Mouse (Mus musculus) heart, embryonic 14.5 days (tissue): ENCODE measurements around the gene Fkbpl. TPM values are rescaled to one million over a fixed set of nuclear protein-coding genes. Genes with fewer than 3 reads are reported as not detected.
A peak's percentile ranks its signal among the peaks of the same experiment; 100 is the strongest.

Experiments used
- ATAC-seq: fragments of 200-750 bp; cut with Nextera tagmentation; 2 replicates; pipeline ENCODE4 v1.8.0; 2017; ENCODE audit warnings: low read depth, moderate TSS enrichment; ENCODE audit not compliant: insufficient number of reproducible peaks, insufficient read depth, low FRiP score
- H3K27ac ChIP-seq, 2 experiments: fragments of 200-500 bp in 1 of 2; fragments of 300-500 bp in 1 of 2; sonication (generic) in 1 of 2; replicated peaks in 1 of 2; 2 replicates each; pipeline ENCODE4 v1.5.1; 2012 to 2014; ENCODE audit warnings: low read depth in 2 of 2, low read length in 2 of 2, control low read depth in 1 of 2, mild to moderate bottlenecking in 1 of 2, mixed read lengths in 1 of 2; ENCODE audit not compliant: control insufficient read depth in 1 of 2, insufficient read depth in 1 of 2
- H3K27me3 ChIP-seq: fragments of 300-500 bp; sonication (generic); 2 replicates; pipeline ENCODE4 v1.6.1; 2014; ENCODE audit warnings: mild to moderate bottlenecking, low read length, control low read depth; ENCODE audit not compliant: control insufficient read depth, insufficient read depth
- H3K36me3 ChIP-seq: fragments of 300-500 bp; sonication (generic); 2 replicates; pipeline ENCODE4 v1.6.1; 2014; ENCODE audit warnings: mild to moderate bottlenecking, control low read depth, low read length, mixed read lengths; ENCODE audit not compliant: control insufficient read depth, insufficient read depth
- H3K4me1 ChIP-seq, 2 experiments: fragments of 200-500 bp in 1 of 2; fragments of 300-500 bp in 1 of 2; sonication (generic) in 1 of 2; 2 replicates each; pipeline ENCODE4 v1.6.1; 2012 to 2014; ENCODE audit warnings: low read length in 2 of 2, control low read depth in 1 of 2, mixed read lengths in 1 of 2; ENCODE audit not compliant: control insufficient read depth in 2 of 2, insufficient read depth in 2 of 2
- H3K4me2 ChIP-seq: fragments of 300-500 bp; sonication (generic); 2 replicates; pipeline ENCODE4 v1.6.1; 2014; ENCODE audit warnings: mild to moderate bottlenecking, low read length
- H3K4me3 ChIP-seq, 2 experiments: fragments of 200-500 bp in 1 of 2; fragments of 300-500 bp in 1 of 2; sonication (generic) in 1 of 2; 2 replicates each; pipeline ENCODE4 v1.5.1; 2012 to 2014; ENCODE audit warnings: low read length in 2 of 2, mild to moderate bottlenecking in 2 of 2, control low read depth in 1 of 2, low read depth in 1 of 2, moderate library complexity in 1 of 2; ENCODE audit not compliant: control insufficient read depth in 1 of 2, insufficient read depth in 1 of 2
- H3K9ac ChIP-seq: fragments of 300-500 bp; sonication (generic); 2 replicates; pipeline ENCODE4 v1.6.1; 2014; ENCODE audit warnings: mild to moderate bottlenecking, low read length
- H3K9me3 ChIP-seq: fragments of 300-500 bp; sonication (generic); 2 replicates; pipeline ENCODE4 v1.6.1; 2016; ENCODE audit warnings: low read length, control low read depth; ENCODE audit not compliant: control insufficient read depth
- WGBS: fragments of 180-500 bp; shearing (Covaris S2); extraction: QIAGEN DNeasy Blood & Tissue Kit; methylation state at CpG from one replicate; pipeline ENCODE4 v1.1.7; 2014; 5-methylcytosine and 5-hydroxymethylcytosine counted together
- polyA plus RNA-seq: library from polyadenylated mRNA; unstranded; fragments of >200 nt; fragmentation: Nextera tagmentation; extraction: Ambion mirVana; gene quantifications from 2 replicates; pipeline ENCODE4 v1.2.1, GENCODE M21; 2014

The Fkbpl gene
- polyA plus RNA-seq, 1 experiment from 2014 or later: 8.9 TPM

- WGBS: 17% methylated on average over 24 of the region's 24 CpGs
- H3K4me2 ChIP-seq: peak overlapping the region; percentile 94
- no peaks in the 10 kb centered on the region for H3K27me3 ChIP-seq
- peak overlapping the region; percentile 84 to 87 for H3K27ac ChIP-seq
- H3K9me3 ChIP-seq: no peaks in the 10 kb centered on the region
- ATAC-seq: no peak
- peaks cover 15 to 44% of the 10 kb centered on the region in 2 experiments for H3K4me1 ChIP-seq
- peak overlapping the region; percentile 82 to 90 for H3K4me3 ChIP-seq
- peak overlapping the region; percentile 95 for H3K9ac ChIP-seq
- H3K36me3 ChIP-seq: peaks cover 23% of the 10 kb centered on the region
Observed at GRCm38 (mm10) chr17:34604511-34605237, 39.9 kb upstream of the Fkbpl start.

DNA sequence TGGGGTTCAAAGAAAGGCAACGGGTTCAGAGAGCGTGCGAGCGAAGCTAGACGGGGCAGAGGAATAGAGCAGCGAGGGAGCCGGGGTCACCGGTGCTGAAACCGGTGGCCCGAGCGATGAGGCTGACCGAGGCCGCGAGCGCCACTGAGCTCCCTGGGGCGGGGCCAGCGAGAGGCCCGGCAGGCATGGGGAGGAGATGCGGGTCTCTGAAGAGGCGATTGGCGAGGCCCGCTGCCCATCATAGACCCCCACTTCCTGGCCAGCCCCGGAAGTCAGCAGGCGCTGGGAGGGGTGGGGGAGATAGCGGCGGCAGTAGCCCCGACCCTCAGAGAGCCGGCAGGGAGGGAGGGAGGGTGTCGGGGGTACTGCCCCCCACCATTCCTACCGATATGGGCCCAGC lies 39.0 kb upstream of the Fkbpl start:
- no peaks in the 10 kb centered on the region for H3K27me3 ChIP-seq
- H3K9ac ChIP-seq: peak overlapping the region; percentile 95
- peak overlapping the region; percentile 94 for H3K4me2 ChIP-seq
- peaks cover 21% of the 10 kb centered on the region for H3K36me3 ChIP-seq
- peak; percentile 41 for ATAC-seq
- 0% methylated on average over 24 of the region's 30 CpGs for WGBS
- H3K4me1 ChIP-seq: peaks cover 15 to 45% of the 10 kb centered on the region in 2 experiments
- H3K9me3 ChIP-seq: no peaks in the 10 kb centered on the region
- peak overlapping the region; percentile 82 to 90 for H3K4me3 ChIP-seq
- H3K27ac ChIP-seq: peak overlapping the region; percentile 84 to 87

- Histone ChIP-seq H3K4me1 (peaks cover 15 to 45% of the 10 kb centered on the region in 2 experiments), H3K9me3 (no peaks in the 10 kb centered on the region), H3K27ac (peak overlapping the region; percentile 49 to 87), H3K27me3 (no peaks in the 10 kb centered on the region), H3K4me3 (peak overlapping the region; percentile 82 to 90), H3K36me3 (peaks cover 21% of the 10 kb centered on the region), H3K4me2 (peak overlapping the region; percentile 94), H3K9ac (peak overlapping the region; percentile 95)
- no peak for ATAC-seq
- WGBS: 16% methylated on average over 32 of the region's 32 CpGs
Observed at GRCm38 (mm10) chr17:34606186-34607039, 38.2 kb upstream of the Fkbpl start.

DNA sequence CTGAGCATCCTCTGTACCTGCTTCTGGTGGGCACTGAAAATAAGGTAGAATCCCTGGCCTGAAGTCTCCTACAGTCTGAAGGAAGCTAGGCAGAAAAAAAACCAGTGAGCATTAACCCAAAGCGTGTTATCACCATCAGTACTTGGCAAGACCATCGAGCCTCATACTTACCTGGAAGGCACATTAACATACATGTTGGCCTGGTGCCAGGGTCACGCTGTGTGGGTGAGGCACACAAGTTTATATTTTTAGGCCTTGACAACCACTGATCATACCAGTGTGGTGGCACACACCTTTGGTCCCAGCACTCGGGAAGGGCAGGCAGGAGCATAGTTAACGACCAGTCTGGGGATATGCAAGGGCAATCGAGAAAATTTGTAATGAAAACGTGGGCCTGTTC lies 36.6 kb upstream of the Fkbpl start:
- H3K4me1 ChIP-seq: peaks cover 15 to 39% of the 10 kb centered on the region in 2 experiments
- H3K27ac ChIP-seq: no peak overlapping the region
- WGBS: 77% methylated on average over 7 of the region's 7 CpGs
- H3K9ac ChIP-seq: no peak overlapping the region
- peaks cover 31% of the 10 kb centered on the region for H3K36me3 ChIP-seq
- no peak overlapping the region for H3K4me3 ChIP-seq
- no peaks in the 10 kb centered on the region for H3K27me3 ChIP-seq
- no peak overlapping the region for H3K4me2 ChIP-seq
- no peaks in the 10 kb centered on the region for H3K9me3 ChIP-seq
- no peak for ATAC-seq

- ATAC-seq: no peak
- H3K4me2 ChIP-seq: no peak overlapping the region
- no peak overlapping the region for H3K4me3 ChIP-seq
- no peaks in the 10 kb centered on the region for H3K9me3 ChIP-seq
- no peak overlapping the region for H3K27ac ChIP-seq
- 93% methylated on average over 8 of the region's 8 CpGs for WGBS
- H3K27me3 ChIP-seq: no peaks in the 10 kb centered on the region
- H3K9ac ChIP-seq: no peak overlapping the region
- peaks cover 7 to 29% of the 10 kb centered on the region in 2 experiments for H3K4me1 ChIP-seq
- H3K36me3 ChIP-seq: peaks cover 49% of the 10 kb centered on the region
Observed at GRCm38 (mm10) chr17:34611050-34611449, 33.5 kb upstream of the Fkbpl start.

- WGBS: 88% methylated on average over 11 of the region's 11 CpGs
- ATAC-seq: no peak
Observed at GRCm38 (mm10) chr17:34613054-34613645, 31.4 kb upstream of the Fkbpl start.

GRCm38 (mm10) chr17:34613830-34614229 lies 30.7 kb upstream of the Fkbpl start:
- no peak overlapping the region for H3K27ac ChIP-seq
- no peak overlapping the region for H3K4me2 ChIP-seq
- H3K9ac ChIP-seq: no peak overlapping the region
- H3K4me1 ChIP-seq: peaks cover 0 to 6% of the 10 kb centered on the region in 2 experiments; a peak in 3 of 4 replicates
- no peak overlapping the region for H3K4me3 ChIP-seq
- WGBS: 85% methylated on average over 10 of the region's 10 CpGs
- peaks cover 63% of the 10 kb centered on the region for H3K36me3 ChIP-seq
- H3K27me3 ChIP-seq: no peaks in the 10 kb centered on the region
- ATAC-seq: no peak
- no peaks in the 10 kb centered on the region for H3K9me3 ChIP-seq

More at GRCm38 (mm10) chr17:34613054-34613645, 31.4 kb upstream of the Fkbpl start:
- H3K27me3 ChIP-seq: no peaks in the 10 kb centered on the region
- H3K27ac ChIP-seq: no peak overlapping the region
- H3K4me2 ChIP-seq: no peak overlapping the region
- H3K4me3 ChIP-seq: no peak overlapping the region
- H3K9ac ChIP-seq: no peak overlapping the region
- H3K9me3 ChIP-seq: no peaks in the 10 kb centered on the region
- peaks cover 63% of the 10 kb centered on the region for H3K36me3 ChIP-seq
- H3K4me1 ChIP-seq: peaks cover 0 to 13% of the 10 kb centered on the region in 2 experiments; a peak in 3 of 4 replicates
